Mouse (Mus musculus): Measurements from ENCODE around the gene Pax5.
A peak's percentile ranks its signal among the peaks of the same experiment; 100 is the strongest.

The Pax5 gene

DNA sequence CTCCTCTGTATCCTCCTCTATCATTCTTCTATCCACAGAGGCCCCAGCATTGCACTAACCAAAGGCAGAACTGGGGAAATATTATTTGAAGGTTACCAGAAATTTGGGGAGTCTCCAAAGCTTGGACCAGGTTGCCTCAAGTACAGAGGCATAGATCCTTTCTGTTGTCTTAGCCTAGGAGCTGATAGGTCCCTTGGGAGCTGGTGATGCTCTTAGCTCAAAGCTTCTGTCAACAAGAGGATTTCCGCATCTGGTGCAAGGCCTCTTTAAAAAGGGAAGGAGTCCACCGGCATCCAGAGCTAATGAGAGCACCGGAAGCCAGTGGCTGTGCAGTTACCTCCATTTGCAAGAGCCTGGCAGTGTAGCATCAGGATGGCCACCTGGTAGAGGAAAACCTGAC lies 5.1 kb downstream of the Pax5 start:
- DNase-seq: no peak

DNA sequence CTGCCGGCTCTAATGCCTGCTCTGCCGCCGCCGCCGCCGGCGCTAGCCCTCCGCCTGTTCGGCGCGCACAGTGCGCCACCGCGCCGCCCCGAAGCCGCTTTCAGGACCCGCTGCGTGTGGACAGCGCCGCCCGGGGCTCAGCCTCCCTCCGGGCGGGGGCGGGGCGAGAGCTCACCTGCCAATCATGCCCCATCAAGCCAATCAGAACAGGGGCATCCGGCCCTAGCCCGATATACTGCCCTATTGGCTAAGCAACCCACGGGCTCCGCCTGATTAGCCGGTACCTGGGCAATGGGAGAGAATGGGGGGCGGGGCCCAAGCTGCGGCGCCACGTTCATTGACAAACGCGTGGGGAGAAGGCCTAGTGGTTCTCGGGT lies 5.9 kb downstream of the Pax5 start:
- DNase-seq: peak; percentile 95 to 96

DNA sequence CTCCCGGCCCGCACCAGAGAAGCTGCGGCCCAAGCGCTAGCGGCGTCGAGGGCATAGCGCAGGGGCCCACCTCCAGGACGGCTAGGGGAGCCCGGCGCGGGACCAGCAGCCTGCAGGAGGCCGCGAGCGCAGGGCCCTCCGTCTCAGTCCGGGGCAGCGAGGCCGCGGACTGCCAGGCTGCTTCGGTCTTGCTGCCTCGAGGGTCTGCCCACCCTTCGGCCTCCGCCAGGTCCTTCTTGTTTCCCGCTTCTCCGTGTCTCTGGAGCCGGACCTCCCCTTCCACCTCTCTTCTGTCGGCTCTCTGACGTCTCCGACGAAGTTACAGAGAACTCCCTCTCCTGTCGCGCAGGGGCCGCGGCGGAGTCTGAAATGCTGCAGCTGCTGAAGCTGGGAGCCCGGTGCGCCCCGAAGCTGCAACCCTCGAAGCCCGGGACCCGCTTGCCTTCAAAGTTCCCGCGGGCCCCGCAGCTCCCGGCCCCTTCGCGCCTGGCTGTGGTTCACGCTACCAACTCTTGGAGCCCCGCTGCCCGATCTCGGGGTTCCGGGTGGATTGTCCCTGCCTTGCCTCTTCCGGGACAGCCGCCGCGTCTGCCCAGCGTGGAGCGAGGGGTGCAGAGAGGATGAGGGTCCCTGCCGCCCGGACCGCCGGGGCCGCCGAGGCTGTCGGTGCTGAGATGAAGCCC lies 6.5 kb downstream of the Pax5 start:
- DNase-seq: peak in 1 of 2 experiments; percentile 43

DNA sequence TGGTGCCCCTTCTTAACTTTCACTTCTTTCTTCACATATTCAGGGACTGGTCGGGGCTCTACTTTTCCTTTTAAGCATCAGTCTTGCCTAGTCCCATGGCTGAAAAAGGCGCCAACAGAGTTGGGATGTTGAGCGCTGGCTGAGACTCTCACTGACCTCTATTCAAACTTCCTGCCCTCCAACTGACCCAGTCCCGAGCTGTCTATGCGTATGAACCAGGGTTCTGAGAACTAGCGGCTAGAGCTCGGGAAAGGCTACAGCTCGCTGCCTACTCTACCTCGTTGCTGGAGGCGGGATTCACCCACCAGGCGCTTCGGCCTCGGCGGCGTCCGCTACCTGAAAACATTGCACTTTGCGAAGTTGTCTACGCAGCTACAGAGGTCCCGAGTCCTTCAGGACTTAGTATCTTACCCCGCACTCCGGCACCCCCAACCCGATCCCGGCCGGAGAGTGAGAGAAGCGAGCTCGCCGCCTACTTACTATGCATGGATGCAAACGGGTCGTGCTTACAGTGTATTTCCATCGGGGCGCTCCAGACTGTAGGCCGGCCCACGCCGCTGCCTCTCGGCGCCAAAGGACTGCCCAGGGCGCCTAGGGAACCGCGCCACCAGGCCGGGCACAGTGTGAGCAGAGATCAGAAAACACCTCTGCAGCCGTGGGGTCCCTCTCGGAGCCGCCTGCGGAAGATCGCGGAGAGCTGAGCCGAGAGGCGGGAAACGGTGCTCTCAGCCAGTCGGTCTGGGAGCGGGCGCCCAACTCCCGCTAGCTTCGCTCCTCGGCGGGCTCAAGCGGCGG lies 7.2 kb downstream of the Pax5 start:
- peak; percentile 24 to 54 for DNase-seq

DNA sequence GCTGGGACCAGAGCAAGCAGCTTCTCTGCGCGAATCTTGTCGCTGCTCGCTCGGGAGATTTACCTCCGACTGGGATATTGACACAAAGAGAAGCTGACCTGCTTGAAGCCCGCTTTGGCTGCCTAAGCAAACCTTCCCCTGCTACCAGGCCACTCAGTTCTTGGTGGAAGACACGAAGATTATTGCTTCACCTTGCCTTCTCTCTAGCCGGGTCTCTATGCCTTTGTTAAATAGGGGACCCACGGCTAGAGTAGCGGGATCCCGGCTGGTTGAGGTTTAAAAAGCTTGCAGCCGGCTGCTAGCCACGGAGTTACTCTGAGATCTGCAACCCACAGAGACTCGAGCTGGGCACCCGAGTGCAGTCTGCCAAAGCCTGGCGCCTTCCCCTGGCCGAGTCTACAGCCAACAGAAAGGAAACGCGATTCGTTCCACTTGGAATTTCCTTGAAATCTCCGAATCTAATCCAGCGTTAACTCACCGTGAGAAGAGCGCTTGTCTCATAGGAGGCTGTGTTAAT lies 8.2 kb downstream of the Pax5 start:
- DNase-seq: peak in 1 of 2 experiments; percentile 26

DNA sequence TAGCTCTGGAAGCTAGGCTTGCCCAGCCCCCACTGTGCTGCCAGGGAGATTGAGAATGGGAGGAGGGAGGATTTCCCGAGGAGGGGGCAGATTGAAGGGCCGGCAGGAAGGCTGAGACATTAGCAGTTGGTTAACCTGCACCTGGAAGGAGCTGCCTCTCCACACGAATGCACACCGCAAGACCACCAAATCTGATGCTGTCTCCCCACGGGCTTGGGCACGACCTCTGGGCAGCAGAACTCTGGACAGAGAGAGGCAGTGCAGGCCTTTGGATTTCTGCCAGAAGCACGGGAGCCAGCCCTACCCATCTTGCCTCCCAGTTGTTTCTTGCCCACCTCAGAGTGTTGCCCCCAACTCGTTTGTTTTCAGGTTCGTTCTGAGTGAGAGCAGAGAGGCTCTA lies 8.8 kb downstream of the Pax5 start:
- peak in 1 of 2 experiments; percentile 21 for DNase-seq

DNA sequence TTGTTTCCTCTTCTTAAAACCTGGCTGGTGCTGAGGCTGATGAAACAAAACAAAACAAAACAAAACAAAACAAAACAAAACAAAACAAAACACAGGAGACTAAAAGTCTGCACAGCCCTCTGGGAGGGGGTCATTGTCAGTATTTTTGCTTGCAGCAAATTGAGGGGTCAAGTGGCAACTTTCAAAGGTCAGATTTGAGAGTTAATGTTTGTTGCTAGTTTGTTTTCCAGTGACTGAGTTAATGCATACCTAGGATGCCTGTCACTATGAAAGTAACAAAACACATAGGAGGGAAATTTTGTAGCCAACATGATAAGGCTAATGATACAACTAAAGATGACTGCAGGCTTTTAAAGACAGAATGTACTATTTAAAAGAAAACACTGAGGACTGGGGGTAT lies 13.6 kb downstream of the Pax5 start:
- no peak for DNase-seq

DNA sequence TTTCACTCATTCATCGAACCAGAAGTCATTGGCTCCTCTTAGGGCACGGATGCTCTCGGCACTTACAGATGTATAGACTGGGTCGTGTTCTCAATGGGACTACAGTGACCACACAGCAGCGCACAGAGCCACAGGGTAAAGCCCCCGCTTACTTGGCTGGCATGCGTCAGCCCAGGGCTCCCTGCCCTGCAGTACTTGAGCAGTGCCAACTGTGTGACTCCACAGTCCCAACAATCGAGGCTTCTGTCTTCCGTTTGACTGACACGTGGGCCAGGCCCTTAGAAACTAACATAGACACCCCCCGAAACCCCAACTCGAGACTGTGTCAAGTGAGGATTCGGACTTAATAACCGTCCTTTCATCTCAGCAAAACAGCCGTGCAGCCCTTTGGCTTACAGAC lies 15.9 kb downstream of the Pax5 start:
- no peak for DNase-seq

DNA sequence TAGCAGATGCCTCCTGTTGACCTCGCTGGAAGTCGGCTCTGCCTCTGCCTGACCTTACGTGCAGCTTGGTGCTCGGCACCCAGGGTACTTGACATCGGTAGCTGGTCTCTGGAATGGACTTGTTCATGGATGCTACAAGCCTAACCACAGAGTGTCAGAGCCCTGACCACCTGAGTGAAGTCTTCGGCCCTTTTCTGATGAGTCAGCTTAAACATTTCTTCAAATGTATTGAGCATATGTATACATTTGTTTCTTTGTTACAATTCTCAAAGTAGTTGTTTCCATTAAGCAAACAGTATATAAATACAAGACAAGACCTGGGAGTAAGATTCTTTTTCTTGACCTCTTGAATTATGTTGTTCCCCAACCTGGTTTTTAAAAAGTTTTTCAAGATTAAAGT lies 24.7 kb downstream of the Pax5 start:
- no peak for DNase-seq

DNA sequence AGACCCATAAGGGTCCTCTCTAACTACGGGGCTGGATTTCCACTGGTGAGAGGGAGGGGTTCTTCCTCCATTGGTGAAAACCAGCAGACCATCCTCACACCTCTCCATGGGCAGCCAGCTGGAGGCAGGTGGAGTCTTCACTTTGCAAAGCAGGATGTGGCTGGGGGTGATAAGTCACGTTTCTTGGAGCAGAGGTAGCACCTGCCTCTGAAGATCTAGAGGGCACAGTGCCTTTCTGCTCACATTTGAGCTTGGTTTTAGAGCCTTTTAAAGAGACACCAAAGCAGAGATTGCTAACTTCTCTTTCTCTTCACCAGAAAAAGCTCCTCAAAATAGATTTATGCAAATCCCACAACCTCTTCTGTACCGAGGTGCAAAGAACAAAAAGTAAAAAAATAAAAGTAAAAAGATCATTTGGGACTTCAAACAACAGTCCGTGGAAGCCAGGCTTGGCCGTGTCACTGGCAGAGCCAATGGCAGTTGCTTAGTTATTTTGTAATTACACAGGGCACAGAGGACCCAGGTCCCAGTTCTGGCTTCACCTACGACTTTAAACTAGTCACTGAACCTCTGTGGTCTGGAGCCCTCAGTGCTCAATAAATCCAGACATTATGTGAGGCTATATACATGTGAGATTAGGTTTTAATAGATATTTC lies 29.9 kb downstream of the Pax5 start:
- DNase-seq: no peak

DNA sequence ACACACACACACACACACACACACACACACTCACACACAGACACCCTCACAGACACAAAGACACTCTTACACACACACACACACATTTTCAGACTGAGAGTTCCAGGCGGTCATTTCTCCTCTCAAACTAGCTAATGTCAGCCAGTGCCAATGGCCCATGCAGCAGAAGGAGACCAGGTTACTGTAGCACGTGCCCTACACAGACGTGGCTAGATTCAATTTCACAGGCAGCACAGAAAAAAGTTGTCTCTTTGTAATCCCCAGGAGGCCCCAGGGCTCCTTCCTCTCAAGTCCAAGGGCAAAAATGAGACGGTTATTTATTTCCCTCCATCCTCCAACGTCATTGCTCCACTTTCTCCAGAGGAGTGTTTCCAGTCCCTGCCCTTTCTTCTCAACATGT lies 31.6 kb downstream of the Pax5 start:
- DNase-seq: no peak

DNA sequence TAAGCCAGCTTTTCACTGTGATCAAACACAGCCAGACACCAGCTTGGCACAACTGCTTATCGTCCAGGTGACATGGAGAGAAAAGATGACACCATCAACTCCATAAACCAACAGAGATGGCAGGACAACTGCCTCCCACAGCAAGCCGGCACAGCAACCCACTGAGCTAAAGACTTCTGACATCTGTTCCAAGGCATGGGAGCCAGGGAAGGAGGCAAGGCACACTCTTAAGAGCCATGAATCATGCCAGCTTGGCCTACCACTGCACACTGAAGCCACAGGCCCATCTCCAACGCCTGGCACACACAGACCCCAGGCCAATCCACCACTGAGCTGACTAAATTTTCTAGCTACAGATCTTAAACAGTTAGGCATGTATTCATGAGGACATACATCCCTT lies 32.3 kb downstream of the Pax5 start:
- DNase-seq: no peak

DNA sequence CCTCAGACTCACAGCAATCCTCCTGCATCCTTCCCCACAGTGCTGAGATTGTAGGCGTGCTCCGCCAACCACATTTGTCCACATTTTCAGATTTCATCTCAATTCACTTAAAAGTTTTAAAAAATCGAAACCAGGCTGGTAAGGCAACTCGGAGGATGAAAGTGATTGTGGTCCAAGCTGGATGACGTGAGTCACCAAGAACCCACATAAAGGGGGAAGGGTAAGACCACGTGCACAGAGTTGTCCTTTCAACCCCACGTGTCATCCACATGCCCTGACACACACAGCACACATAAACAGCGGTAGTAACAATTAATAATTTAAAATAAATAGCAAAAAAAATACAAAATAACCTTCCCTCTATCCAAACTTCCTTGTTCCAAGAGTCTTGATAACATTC lies 35.3 kb downstream of the Pax5 start:
- no peak for DNase-seq

DNA sequence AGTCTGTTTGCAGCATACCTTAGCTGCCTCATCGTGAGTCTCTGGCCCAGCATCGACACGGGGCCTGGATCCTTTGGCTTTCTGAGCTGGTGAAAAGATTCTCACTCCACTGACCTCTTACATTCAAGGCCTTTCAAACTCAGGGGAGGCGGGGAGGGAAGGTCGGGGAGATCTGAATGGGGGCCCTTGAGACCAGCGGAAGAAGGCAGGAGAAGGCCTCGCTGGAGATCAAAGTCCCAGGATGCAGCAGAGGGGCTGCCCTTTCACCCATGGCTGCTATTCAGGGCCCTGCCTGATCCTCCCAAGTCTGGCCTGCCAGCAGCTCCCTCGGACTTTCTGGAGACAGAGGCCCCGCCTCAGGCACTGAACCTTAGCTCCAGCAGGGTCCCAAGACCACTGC lies 36.6 kb downstream of the Pax5 start:
- peak in 1 of 2 experiments; percentile 7 for DNase-seq

DNA sequence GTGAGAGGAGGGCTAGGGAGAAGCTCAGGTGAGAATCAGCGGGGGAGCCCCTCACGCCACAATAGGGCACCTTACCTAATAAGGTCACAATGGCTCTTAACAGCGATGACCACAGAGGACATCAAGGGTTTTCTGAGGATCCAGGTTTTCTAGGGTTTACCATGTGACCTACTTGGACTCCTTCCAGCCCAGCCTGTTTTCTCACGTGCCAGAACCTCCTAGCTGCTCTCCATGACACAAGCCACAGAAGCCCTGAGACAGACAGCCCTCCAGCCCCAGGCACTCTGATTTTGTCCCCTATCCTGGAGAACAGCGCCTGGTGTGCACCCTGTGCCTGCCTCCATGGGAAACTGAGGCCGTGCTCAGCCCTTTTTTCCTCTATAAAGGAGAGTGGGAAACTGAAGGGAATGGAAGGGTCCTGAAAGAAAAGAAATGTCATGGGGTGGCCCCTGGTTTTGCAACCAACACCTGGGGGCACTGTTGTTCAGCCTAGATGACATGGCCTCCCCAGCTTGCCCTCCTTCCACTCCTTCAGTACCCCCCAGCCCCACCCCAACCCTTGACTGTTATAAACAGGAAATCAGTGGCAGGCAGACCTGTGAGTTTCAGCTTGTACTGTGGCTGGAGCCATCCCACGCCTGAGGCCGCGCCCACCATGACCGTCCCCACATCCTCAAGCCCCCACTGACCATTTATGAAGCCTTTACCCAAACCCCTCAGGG lies 37.9 kb downstream of the Pax5 start:
- peak in 1 of 2 experiments; percentile 7 for DNase-seq

DNA sequence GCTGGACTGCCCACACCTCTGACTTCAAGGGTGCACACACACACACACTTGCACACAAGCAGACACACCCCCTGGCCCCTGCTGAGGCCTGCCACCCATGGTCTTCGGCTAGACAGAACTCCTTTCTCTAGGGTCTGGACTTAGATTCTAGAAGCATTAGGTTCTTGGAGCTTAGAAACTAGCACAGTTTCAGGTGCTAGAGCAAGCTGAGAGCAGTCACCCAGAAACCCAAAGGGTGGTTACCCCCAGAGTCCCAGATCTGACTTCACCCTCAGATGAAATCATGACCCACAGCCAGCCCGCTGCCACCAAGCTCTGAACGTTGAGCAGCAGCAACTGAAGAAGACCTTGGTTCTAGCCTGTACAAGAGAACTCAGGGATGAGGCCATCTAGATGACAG lies 38.8 kb downstream of the Pax5 start:
- no peak for DNase-seq

DNA sequence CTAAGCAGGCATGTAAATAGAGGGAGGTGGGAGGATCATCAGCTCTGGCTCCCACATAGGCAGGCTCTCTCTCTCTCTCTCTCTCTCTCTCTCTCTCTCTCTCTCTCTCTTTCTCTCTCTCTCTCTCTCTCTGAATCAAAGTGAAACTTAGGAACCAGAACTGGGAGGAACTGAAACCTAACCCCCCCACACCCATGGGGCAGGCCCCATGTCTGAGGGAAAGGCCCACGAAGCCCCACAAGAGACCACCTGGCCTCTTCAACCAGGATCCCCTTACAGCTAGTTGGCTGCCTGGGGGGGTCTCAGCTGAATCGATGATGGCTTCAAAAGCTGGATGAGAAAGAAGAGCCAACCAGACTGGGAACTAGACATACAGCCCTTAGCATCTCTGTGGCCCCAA lies 39.3 kb downstream of the Pax5 start:
- no peak for DNase-seq

DNA sequence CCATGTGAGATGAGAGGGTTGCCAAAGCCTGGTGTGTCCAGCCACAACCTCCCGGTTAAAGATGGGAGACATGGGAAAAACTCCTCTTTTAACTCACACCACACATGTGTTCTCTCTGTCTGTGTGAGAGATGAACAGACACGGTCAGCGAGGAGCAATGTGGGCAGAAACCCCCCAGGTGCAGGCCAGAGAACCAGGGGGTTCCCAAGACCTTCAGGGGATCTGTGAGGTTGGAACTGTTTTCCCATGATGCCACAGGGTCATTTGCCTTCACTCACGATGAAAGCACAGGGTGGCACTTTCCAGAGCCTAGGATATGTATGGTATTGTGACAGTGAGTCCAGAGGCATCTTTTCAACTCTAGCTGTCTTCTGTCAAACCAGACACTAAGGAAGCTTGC lies 39.9 kb downstream of the Pax5 start:
- DNase-seq: no peak

DNA sequence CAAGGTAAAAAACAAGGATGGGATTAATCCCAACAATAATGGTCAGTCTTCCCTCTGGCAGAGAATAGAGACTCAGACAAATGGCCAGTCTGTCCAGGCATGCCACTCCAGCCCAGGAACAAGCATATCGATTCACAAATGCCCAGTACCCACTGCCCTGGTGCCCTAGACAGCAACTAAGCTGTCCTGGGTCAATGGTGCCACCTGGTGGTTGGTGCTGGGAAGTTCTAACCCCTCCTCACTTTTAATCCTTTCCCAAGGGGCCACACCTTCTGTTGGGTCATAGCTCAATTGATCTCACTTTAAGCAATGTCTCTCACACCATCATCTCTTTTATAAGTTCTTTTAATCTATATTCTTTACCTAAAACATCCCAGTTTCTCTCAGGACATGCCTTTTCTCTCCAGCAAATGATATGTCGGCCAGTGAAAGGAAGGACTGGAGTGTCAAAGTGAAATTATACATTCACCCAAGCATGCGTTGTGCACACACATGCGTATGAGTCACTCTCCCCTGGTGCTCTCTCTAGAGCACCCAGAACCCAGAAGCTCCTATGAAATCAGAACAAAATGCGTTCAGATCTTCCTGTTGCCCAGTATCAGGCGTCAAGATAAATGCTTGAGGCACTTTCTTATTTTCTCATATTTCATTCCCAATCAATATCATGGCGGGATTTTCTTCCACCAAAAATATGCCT lies 40.7 kb downstream of the Pax5 start:
- peak; percentile 40 to 53 for DNase-seq

DNA sequence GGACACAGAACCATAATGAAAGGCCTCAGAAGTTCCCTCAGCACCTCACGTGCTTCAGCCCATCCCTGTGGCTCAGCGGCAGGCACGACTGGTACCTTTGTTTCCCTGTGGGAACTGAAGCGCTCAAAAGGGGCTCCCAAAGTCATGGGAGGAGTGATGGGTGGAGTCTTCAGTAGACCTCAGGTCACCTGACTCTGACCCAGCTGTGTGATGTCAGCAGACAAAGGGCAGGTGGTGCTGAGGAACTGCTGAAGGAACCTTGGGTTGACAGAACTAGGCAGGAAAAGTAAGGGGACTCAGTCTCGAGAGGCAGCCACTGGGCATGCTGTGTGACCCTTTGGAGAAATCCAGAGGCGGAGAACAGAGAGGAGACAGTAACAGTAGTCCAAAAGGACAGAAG lies 41.7 kb downstream of the Pax5 start:
- no peak for DNase-seq

DNA sequence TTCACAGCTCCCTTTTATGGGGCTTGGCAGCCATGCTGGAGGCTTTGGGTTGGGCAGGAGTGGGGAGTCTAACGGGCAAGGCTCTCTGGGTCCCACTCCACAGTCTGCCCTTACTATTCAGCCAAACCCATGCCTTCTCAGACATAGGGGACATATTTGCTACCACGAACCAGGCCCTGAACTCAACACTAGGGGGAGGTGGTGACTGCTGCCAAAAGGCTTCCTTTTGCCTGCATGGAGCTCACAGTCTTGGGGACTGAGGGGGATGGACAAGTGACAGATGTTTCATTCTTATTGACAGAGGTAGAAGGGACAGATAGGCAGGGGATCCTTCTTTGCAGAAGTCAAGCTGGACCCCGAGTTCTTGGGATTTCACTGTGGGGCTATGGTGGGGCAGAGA lies 42.1 kb downstream of the Pax5 start:
- no peak for DNase-seq

DNA sequence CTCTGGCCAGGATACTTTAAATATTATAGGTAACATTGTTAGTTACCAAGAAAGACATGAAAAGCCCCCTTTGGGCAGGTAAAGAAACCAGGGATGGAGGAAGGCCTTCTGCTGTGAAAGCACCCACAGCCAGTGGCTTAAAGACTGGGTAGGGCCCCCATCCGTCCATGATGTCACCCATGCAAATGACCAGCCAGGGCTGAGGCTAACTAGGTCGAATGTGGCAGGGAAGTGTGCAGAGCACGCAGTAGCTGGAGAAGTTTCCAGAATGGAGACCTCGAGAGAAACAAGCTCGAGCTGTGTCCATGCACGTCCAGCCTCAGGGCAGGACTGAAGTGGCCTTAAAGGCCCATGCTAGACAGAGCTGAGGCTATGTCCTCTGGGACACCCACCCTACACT lies 42.9 kb downstream of the Pax5 start:
- DNase-seq: no peak

DNA sequence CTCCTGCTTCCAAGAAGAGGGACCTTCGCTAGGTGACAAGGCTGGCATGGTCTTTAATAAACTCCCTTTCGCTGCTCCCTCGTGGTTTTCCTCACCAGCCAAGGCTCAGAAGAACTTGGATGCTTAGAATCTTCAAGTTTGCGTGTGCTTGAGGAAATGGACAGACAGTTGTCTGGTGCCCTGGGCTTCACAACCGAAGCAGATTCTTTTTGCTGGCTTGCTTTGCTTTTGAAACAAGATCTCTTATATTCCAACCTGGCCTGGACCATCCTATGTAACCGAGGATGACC lies 45.6 kb downstream of the Pax5 start:
- no peak for DNase-seq
